Mouse (Mus musculus): ENCODE measurements around the gene Plxna1.

The Plxna1 gene

DNA sequence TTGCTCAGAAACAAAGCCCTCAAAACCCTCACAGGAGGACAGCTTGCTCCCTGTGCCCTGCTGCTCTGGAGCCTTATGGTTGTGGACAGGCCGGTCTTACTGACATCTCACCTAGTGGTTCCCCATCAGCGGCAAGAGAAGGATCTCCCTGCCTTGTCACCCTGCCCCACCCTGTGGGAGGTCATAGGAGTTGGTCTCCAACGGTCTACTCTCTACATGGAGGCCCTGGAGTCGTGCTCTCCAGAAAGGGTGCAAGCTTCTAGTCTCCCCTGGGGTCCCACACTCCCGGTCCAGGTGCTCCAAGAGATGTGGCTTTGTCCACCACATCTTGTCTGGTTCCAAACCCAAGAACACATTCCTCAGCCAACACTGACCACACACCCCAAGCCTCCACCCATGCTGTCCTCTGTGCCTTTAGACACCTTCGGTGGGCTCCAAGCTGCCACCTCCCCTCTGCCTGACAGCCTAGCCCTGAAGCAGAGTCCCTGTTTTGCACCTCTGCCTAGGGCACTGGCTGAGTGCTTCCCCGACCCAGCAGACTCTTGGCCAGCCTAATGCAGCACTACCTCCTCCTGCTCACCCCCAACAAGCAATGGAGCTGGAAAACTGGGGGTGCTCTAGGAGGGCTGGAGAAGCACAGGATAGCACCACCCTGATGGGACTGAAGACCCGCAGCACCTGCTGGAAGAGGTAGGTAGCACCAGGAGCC lies 1.6 kb downstream of the Plxna1 start:
- no peak for DNase-seq

DNA sequence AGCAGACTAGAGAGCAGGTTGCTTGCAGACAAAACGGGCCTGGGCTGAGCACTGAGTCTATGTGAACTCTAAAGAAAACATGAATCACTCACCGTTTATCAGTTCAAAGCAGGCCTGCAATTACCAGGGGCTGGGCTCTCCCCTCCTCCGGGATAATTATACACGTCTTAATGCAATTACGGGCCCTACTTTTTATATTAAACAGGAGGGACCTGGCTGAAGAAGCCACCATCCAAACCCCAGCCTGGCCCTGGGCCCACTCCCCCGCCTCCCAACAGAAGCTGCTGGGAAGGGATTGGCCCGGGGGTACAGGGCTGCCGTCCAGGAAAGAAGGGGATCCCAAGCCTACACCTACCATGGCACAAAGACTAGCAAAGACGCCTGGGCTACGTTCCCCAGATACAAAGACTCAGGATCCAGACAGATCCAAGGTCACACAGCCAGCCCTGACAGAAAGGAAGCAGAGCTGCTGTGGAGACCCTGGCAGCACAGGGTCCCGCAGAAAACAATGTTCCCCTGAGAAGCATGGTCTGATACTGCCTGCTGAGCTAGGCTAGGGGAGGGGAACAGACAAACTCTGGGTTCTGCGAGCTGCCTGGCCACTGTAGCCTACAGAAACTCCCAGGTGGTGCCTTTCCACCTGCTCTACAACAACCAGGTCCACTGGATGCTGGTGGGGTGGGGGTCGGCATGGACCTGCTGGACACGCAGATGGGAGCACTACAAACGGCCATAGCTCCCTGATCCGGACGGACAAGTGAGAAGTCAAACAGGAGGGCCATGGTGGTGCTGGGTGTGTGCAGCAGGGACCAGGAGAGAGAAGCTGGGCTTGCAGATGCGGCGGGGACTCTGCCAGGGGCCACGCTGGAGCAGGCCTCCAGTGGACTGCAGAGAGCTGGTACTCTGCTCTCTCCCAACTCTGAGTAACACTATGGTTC lies 2.4 kb downstream of the Plxna1 start:
- DNase-seq, result no peak

DNA sequence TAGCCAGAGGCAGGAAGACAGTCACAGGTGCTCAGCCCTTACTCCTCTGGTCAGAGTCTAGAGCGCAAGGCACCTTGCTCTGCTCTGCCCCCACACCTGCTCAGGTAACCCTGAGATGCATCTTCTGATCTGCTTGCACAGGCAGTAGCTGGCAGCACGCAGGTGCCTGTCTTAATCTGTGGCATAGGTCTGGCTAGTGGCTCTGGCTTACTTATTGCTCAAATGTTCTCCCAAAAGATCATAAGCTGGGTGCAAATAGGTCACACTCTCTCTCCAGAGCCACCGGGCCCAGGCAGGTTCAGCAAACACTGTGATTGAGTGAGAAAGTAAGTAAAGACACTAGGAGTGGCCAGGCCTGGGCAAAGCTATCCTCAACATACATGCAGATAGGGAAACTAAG lies 3.2 kb downstream of the Plxna1 start:
- DNase-seq, result no peak

DNA sequence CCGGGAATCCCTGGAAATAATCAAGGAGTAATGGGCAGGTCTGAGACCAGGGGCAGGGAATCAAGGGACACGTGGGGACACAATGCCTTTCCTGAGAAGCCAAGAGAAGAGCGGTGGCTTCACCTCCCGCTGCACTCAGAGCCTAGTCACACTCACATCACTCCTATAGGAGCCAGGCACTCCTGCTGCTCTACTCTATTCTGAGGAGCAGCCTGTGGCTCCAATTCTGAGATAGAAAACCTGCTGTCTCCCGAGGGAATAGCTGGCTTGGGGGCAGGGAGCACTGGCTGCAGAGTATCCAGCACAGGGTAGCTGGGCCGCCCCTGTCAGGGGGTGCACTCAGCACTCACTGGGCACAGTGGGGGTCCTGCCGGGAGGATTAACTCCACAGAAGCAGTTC lies 6.8 kb downstream of the Plxna1 start:
- no peak for DNase-seq

DNA sequence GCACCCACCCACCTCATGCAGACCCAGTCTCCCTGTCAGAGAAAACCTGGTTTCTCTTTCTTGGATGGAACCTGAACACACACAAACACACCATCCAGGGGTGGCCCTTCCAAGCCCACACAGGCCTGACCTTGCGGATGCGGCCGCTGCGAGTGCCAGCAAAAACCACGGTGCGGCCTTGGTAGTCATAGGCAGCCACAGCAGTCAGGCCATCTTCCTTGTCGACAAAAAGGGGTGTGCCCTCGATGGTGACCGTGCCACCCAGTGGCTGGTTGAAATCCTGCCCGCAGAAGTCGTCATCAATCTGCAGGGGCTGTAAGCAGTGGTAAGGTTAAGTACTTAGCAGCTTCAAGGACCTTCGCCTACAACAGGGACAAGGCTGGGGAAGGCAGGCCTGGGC lies 7.7 kb downstream of the Plxna1 start:
- DNase-seq, result no peak

DNA sequence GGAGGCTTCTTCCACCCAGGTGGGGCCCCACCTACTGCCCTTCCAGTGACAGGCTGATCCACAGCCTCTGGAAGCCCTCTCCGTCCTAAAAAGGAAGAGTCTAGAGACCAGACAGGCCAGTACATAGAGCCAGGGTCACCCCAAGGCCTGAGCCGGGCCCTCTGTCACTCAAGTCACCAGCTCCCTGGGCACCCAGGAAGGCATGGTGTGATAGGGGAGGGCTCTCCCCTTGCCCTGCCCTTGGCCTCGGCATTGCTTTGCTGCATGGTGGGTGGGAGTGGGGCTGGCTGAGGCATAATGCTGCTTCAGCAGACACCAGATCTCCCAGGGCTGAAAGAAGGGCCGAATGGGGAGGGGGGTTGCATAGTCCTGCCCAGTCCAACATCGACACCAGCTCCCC lies 8.3 kb downstream of the Plxna1 start:
- no peak for DNase-seq

DNA sequence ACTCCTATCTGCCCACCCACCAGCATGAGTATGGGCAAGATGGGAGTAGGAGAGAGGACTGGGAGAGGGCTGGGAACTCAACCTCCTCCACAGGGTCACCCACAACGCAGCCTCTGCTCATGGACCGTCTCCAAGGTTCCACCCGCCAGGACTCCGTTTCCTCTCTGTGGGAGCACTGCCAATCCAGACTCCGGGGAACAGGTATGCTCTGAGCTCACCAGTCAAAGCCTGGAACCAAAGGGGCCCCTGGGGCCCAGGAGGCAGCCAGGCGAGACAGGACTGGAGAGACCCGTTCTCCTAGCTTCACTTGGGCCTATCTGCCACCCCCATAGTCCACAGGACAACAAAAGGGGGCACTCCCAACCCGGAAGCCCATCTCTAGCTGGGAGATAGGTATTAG lies 9.3 kb downstream of the Plxna1 start:
- no peak for DNase-seq

DNA sequence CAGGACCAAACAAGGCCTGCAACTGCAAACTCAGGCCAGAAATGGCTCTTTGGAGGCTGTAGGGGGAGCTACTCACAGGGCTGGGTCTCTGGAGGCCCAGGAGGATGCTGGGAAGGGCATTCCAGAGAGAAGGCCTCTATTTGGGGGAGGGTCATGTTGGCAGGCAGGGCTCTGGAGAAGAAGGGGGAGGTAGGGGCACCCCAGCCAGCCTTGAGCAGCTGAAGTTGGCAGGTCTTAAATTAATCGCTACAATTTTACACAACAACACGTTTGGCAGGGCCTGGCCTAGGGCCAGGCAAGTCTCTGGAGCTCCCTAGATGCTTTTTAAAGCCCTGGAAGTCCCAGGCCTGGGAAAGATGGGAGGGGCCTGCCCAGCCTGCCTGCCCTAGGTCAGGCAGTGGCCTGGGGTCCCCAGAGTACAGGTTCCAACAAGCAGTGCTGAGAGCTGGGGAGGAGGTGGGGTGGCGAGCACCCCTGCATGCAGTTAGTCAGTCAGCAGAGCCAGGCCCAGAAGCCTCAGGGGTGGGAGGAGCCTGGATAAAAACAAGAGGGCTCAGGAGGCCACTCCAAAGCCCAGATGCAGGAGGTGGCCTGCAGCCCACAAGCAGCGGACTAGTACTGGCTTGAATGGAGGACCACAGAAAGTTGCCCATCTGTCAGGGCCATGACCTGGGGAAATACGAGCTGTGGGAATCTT lies 10.8 kb downstream of the Plxna1 start:
- no peak for DNase-seq

DNA sequence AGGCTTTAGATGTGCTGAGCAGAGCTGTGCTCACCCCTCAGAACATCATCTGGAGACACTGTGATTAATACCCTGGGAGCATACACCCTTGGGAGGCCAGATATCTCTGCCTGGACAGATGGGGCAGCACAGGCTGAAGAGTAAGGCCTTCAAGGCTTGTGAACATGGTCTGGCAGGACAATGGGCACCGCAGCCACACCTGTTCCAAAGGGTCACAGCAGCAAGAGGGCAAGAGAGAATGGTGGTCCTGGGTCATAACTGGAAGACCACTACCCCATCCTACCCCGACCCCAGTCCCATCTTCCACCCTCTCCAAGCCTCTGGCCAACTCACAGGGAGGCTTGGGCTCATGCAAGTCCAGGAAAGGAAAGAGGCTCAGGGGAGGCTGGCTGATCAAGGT lies 11.9 kb downstream of the Plxna1 start:
- DNase-seq, result no peak

DNA sequence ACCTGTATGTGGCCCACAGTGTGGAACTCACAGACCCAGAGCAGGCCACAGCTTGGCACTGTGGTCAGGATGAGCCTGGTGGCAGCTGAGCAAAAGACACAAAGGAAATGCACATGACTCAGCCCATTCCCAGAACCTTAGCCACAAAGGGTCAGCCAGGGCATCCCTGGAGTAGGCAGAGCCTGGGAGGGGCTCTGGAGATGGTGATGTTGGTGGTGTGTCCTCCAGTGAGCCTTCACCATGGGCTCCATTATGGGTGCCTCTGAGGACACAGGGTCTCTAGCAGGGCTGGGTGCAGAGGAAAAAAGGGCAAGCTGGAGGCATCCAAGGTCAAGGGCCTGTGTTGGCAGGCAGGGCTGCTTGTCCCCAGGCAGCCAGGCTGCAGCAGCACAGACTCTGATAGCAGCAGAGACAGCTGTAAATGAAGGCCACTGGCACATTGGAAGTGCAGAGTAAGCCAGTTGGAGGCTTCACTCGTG lies 12.3 kb downstream of the Plxna1 start:
- no peak for DNase-seq

DNA sequence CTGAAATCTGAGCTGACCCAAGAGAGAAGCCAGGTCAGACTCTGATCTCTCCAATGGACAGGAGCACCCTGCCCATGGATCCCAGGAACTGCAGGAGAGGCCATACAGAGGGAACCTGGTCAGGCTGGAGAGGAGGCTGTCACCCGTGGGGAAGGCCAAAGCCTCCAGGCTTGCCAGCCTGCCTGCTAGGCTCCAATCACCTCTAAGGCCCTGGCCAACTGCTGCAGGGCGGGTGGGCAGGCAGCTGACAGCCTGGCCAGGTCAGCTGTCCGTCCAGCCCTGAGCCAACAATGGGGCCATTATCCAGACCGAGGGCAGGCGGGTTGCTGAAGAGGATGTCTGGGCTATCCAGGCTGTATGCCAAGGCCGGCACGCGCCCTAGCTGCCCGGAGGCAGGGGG lies 14.1 kb downstream of the Plxna1 start:
- DNase-seq, result peak; percentile 52

DNA sequence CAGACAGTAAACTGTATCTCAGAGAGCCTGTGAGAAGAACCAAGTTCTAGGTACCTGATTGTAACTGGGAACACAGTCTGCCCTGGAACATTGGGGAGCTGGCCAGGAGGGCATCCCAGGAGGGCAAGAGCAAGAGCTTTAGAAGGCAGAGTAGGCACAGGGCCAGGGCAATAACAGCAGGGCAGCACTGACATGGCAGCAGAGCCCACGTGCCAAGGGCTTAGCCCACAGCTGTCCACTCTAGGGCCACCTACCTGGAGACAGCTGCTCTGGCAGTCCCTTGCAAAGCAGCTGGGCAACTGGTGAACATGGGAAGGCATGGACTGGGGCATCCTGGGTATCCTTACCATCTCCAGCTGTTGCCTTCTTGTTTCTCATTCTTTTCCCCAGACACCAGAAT lies 14.6 kb downstream of the Plxna1 start:
- DNase-seq, result no peak

DNA sequence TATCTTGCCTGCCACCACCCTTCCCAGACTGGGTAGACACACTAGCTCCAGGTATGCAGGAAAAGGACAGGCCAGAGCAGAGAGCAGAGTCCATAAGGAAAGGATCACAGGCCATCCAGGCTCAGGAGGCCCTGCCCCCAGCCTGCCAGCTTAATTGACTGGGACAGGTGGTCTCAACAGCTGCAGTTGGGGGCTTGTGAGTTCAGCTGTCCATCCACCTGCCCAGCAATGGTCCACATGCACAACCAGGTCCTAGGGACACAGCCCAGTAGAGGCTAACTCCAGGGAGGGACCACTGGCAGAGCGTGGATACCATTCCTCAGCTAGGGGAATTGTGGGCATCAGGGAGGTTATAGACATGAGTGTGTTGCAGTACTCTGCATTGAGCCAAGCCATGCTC lies 16.6 kb downstream of the Plxna1 start:
- DNase-seq, result no peak

DNA sequence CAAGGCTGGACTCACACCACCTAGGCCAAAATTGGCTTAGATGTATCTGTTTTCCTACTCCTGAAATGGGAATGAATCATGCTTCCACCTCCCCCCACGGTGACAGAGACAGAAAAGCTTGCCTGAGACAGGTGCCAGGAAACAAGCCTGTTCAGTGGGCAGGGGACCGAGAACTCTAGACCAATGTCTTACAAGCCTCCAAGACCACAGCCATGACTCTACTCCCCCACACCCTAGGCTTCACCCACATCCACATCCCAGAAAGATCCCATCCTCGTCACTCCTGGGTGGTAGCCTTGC lies 17.0 kb downstream of the Plxna1 start:
- peak; percentile 39 for DNase-seq

DNA sequence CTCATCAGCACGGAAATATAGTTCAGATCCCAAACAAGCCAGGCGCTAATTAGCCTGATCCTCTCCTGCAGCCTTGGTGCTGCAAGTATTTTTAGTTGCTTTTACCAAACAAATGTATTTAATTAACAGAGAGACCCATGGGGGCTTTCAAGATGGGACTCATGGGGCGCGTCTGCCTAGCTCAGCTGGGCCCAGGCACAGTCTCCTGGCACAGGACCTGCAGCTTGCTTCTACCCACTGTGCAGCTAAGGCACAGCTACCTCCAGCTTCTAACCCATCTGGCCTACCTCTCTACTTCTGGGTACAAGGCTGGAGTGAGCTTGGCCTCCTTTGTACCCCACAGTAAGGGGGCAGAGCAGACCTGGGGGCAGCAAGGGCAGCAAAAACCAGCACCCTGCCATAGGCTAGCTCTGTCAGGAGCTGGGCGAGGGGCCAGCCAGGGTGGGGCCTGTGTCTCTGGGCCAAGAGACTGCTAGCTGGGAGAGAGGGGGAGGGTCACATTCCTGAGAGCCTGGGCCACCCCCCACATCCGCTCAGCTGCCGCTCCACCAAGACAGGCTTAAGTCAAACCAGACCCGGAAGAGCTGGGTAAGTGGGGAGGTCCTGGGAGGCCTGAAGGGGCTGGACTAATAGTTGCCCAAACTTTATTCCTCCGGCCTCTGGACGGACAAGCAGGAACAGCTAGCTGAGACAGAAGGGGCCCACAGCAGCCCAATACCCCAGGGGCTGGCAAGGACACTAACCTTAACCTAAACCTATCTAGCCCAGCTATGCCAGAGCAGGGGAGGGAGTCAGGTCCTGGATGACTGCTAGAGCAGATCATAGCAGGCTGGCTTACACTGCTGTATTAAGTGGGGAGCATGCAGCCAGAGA lies 17.6 kb downstream of the Plxna1 start:
- peak; percentile 37 for DNase-seq

DNA sequence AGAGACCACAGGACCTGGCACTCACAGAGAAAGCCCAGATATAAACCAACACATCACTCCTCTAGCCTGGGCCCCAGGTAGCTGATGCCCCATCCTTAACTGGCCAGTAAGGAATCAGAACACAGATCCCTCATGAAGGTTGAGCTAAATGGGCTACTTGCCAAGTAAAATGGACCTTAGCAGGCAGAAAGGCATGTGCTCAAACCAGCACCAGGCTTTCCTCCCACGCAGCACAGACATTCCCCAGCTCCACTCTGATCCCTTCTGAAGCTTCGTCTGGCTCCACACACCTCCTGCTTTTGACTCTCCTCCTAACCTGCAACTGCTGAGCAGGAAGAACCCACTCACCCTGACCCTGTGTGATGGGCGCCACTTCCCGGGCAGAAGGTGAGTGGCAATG lies 20.4 kb downstream of the Plxna1 start:
- DNase-seq, result no peak

DNA sequence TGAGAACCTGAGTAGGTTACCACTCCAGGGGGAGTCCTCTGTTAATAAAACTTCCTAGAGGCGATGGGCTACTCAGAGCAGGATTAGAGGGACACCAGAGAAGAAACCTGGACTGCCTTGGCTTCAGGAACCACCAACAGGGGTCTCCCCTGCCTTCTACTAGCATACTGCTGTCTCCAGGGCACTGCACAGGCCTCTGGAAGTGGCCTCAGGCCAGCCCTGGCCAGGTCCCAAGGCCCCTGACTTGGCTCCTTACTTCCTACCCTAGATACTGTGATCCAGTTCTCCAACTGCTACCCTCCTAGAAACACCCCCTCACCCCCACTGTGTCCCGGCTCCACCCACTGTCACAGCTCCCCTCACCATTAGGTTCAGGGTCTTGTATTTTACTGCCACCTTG lies 23.0 kb downstream of the Plxna1 start:
- DNase-seq, result peak; percentile 53

DNA sequence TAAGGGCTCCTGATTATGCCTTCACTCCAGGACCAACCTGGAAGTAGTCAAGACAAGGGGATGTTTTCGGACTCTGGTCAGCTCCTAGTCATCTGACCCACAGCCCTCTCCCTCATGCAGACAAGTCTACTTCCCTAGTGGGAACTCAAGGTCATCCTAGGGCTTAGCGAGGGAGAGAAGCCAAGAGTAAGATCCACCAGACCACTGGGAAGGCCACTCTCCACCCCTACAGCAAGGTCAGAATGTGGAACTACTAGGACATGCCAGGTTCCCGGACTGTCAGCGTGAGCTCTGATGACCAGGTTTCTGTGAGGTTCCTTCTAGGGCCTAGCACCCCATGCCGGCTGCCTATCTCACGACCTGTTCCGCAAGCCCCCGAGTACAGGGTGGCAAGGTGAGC lies 23.7 kb downstream of the Plxna1 start:
- no peak for DNase-seq

DNA sequence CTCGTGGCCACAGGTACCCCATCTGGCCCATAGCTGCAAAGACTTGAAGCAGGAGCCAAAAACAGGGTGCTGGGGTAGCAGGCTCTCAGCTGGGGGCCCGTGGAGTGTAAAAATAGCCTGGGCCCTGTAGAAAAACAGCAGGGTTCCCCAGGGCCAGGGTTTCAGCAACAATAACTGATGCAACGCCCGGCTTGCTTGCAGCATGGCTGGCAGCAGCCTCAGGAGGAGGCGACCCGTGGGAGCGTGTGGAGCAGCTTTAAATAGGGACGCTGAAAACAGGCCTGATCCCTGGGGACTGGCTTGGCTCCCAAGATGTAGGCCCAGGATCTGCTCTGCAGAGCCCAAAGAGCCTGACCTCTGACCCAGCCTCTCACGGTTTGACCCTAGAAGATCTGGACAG lies 24.8 kb downstream of the Plxna1 start:
- peak; percentile 42 for DNase-seq

DNA sequence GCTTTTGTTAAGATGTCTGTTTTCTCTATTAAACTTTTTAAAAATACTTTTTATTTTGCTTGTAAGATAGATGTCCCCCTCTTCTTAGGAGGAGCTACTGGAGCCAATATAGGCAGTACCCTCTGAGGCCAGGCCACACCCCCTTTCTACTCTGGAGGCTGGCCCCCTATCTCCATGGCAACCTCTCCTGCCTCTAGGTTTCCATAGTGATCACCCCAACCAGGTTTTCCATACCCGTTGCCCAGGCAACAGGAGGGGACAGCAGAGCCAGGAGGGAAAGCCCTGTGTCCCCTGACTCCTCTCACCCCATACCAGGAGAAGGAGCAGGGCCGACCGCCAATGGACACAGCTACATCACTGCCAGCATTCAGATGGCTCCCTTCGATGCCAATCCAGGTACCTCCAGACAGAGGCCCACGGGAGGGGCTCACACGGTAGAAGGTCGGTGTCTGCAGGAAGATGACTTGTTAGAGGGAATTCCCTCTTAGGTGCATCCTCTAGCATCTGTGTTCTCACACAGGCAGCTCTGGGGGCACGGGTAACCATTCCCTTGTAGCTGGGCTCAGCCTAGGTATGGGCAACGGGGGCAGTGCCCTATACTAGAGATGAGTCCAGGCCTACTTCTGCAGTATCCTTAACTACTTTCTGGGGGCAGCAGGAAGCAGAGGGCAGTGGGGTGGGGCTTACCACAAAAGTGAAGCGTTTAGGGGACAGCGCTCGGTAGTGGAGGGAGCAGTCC lies 28.3 kb downstream of the Plxna1 start:
- no peak for DNase-seq

DNA sequence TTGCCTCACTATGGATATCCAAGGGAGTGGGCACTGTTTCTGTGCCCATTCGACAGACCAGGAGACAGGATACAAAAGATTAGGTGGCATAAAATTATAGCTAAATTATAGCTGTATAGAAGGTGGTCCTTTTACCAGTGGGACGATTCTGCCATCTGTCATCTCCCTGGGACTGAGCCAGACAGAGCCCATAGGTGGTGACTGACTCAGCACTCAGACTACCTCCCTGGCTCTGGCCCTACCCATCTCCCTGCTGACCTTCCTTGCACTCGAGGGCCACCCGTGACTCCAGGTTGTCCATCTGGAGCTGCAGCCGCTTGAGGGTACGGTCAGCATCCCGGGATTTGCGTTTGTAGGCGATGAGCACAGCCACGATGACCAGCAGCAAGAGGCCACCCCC lies 31.5 kb downstream of the Plxna1 start:
- DNase-seq, result no peak

DNA sequence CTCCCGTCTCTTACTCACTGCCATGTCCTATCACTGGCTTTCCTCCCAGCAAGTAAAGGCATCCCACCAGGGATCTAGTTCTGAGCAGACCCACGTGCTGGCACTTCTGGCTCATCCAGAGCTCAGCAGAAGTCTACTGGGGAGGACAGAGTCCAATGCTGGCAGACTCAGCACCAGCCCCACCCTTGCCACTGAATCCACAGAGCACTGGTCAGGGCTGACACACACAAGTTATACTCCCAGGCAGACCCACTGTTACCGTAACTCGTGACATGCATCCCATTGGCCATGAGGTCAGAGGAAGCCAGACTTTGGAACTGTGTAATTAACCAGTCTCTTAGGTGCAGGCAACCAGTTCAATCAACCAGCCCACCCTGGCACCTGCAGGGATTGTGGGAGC lies 33.8 kb downstream of the Plxna1 start:
- DNase-seq, result no peak
